In genomic region chr17:56869481-56869977, GRCm38 (mm10) we compare ENCODE assay signal across 22 mouse cellular contexts. TPM values are rescaled to one million over a fixed set of nuclear protein-coding genes. Genes with fewer than 3 reads are reported as not detected.
"Had no signal": no experiment of that assay in that cellular context is flagged by ENCODE, and none has a peak within 500 bp of the region (broad histone marks: within the 10 kb centered on the region; RNA-seq: fewer than 3 reads in every experiment).

No protein-coding gene starts in this region.

- H3K9ac ChIP-seq: liver, postnatal 0 days; lung, embryonic 15.5 days; midbrain, embryonic 12.5 days; neural tube, embryonic 12.5 days; stomach, embryonic 15.5 days had no signal

- H3K4me1 ChIP-seq: lung, embryonic 15.5 days; midbrain, embryonic 10.5 days; midbrain, embryonic 12.5 days; neural tube, embryonic 12.5 days; stomach, embryonic 15.5 days had no signal

- H3K27ac ChIP-seq: lung, embryonic 15.5 days; midbrain, embryonic 10.5 days; midbrain, embryonic 12.5 days; neural tube, embryonic 12.5 days; stomach, embryonic 15.5 days; stomach, postnatal 0 days had no signal

- H3K36me3 ChIP-seq: lung, embryonic 15.5 days; midbrain, embryonic 10.5 days; midbrain, embryonic 12.5 days; neural tube, embryonic 12.5 days; stomach, embryonic 15.5 days had no signal

- H3K4me3 ChIP-seq: lung, embryonic 15.5 days; midbrain, embryonic 10.5 days; midbrain, embryonic 12.5 days; neural tube, embryonic 12.5 days; stomach, embryonic 15.5 days had no signal

- H3K27me3 ChIP-seq: lung, embryonic 15.5 days; midbrain, embryonic 12.5 days; neural tube, embryonic 12.5 days; stomach, embryonic 15.5 days had no signal

- H3K9me3 ChIP-seq: lung, embryonic 15.5 days; stomach, embryonic 15.5 days had no signal

- DNase-seq: liver, postnatal 0 days; lung, adult 2 months; lung, postnatal 4 days; midbrain, embryonic 14.5 days; right cerebral cortex, postnatal 14 days; thymus, adult 2 months; thymus, postnatal 25 days; thymus, postnatal 4 days had no signal

RNA-seq across cellular contexts. Expression of gene Acsbg2, which starts 4.7 kb away (rescaled TPM):
- total RNA-seq: megakaryocyte, adult 5-6 weeks; megakaryocyte-erythroid progenitor cell, adult 5-6 weeks; neutrophil, adult 5-6 weeks had no signal
- polyA plus RNA-seq: liver, postnatal 0 days; lung, adult 2 months; lung, embryonic 15.5 days; lung, postnatal 0 days; midbrain, embryonic 10.5 days; midbrain, embryonic 12.5 days; midbrain, embryonic 14.5 days; midbrain, embryonic 16.5 days; neural tube, embryonic 12.5 days; neural tube, embryonic 14.5 days; spleen, adult 2 months; stomach, embryonic 15.5 days; urinary bladder, adult 2 months had no signal

RNA-seq across cellular contexts. Expression of gene 1700061G19Rik, which starts 5.7 kb away (rescaled TPM):
- total RNA-seq: megakaryocyte-erythroid progenitor cell, adult 5-6 weeks; neutrophil, adult 5-6 weeks had no signal
